Mouse (Mus musculus) lung, postnatal 0 days (tissue): ENCODE measurements around the gene Clstn2. TPM values are rescaled to one million over a fixed set of nuclear protein-coding genes. Genes with fewer than 3 reads are reported as not detected.

Experiments
- ATAC-seq: fragments of 200-750 bp; cut with Nextera tagmentation; 2 replicates; pipeline ENCODE4 v1.8.0; 2017; ENCODE audit warnings: moderate library complexity
- DNase-seq: peaks from one replicate; pipeline ENCODE4 v3.0.0-alpha.2; 2016; ENCODE audit warnings: low spot score
- H3K27ac ChIP-seq: fragments of 300-500 bp; sonication (generic); 2 replicates; pipeline ENCODE4 v1.5.1; 2014; ENCODE audit warnings: antibody characterized with exemption, mild to moderate bottlenecking, low read length, mixed read lengths
- H3K27me3 ChIP-seq: fragments of 300-500 bp; sonication (generic); replicated peaks from 2 replicates; pipeline ENCODE4 v1.6.1; 2014; ENCODE audit warnings: low read length, mixed read lengths; ENCODE audit not compliant: insufficient read depth
- H3K36me3 ChIP-seq: fragments of 300-500 bp; sonication (generic); 2 replicates; pipeline ENCODE4 v1.6.1; 2014; ENCODE audit warnings: low read length, mixed read lengths; ENCODE audit not compliant: insufficient read depth
- H3K4me1 ChIP-seq: fragments of 300-500 bp; sonication (generic); 2 replicates; pipeline ENCODE4 v1.6.1; 2014; ENCODE audit warnings: antibody characterized with exemption, low read depth, low read length, mixed read lengths; ENCODE audit not compliant: insufficient read depth
- H3K4me2 ChIP-seq: fragments of 300-500 bp; sonication (generic); replicated peaks from 2 replicates; pipeline ENCODE4 v1.6.1; 2014; ENCODE audit warnings: low read depth, mild to moderate bottlenecking, low read length, moderate library complexity, mixed read lengths
- H3K4me3 ChIP-seq: fragments of 300-500 bp; sonication (generic); 2 replicates; pipeline ENCODE4 v1.5.1; 2014; ENCODE audit warnings: low read depth, low read length
- H3K9ac ChIP-seq: fragments of 300-500 bp; sonication (generic); replicated peaks from 2 replicates; pipeline ENCODE4 v1.6.1; 2014; ENCODE audit warnings: low read depth, mild to moderate bottlenecking
- H3K9me3 ChIP-seq: fragments of 300-500 bp; sonication (generic); 2 replicates; pipeline ENCODE4 v1.6.1; 2016; ENCODE audit warnings: low read length, mixed read lengths
- CTCF ChIP-seq: IDR thresholded peaks from 2 replicates; pipeline ENCODE4 v1.5.1; 2016; ENCODE audit warnings: antibody characterized with exemption, mild to moderate bottlenecking
- EP300 ChIP-seq: IDR thresholded peaks from 2 replicates; pipeline ENCODE4 v1.6.1; 2016; ENCODE audit warnings: antibody characterized with exemption, mild to moderate bottlenecking, control low read depth
- WGBS: fragments of 180-500 bp; shearing (Covaris S2); extraction: QIAGEN DNeasy Blood & Tissue Kit; methylation state at CpG from one replicate; pipeline ENCODE4 v1.1.7; 2014; 5-methylcytosine and 5-hydroxymethylcytosine counted together
- polyA plus RNA-seq: library from polyadenylated mRNA; unstranded; fragments of >200 nt; fragmentation: Nextera tagmentation; extraction: Ambion mirVana; gene quantifications from 2 replicates; pipeline ENCODE4 v1.2.1, GENCODE M21; 2015

Clstn2 gene
- polyA plus RNA-seq, 1 experiment from 2014 or later: 2.8 TPM

DNA sequence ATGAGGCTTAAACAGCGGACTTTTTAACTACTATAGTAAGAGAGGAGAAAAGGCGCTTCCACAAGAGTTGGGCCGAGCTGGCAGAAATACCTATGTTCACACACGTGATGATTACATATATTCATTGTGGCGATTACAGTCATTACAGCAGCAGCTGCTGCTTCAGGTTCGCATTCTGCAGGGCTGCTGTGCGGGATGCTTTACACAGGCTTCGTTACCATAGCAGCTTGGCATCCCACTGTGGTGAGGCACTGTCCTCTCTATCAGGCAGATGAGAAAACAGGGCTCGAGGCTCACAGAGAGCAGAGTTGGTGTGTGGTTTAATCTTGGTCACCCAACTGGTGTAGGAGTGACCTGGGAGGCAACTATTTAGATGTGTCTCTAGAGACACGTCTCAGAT lies 205.3 kb downstream of the Clstn2 start:
- H3K27me3 ChIP-seq: no peaks in the 10 kb centered on the region
- H3K36me3 ChIP-seq: no peaks in the 10 kb centered on the region
- no peaks in the 10 kb centered on the region for H3K4me1 ChIP-seq
- no peak for ATAC-seq
- no peak for DNase-seq
- H3K27ac ChIP-seq: no peak overlapping the region
- 73% methylated on average over 10 of the region's 10 CpGs for WGBS
- no peaks in the 10 kb centered on the region for H3K9me3 ChIP-seq
- H3K4me3 ChIP-seq: no peak overlapping the region
- H3K4me2 ChIP-seq: no peak overlapping the region
- TF ChIP-seq EP300: no peak
- no peak for TF ChIP-seq CTCF
- H3K9ac ChIP-seq: no peak overlapping the region

GRCm38 (mm10) chr9:97826077-97826947 lies 206.7 kb downstream of the Clstn2 start:
- Histone ChIP-seq H3K36me3 (no peaks in the 10 kb centered on the region), H3K4me2 (no peak overlapping the region), H3K4me3 (no peak overlapping the region), H3K27me3 (no peaks in the 10 kb centered on the region), H3K4me1 (no peaks in the 10 kb centered on the region), H3K27ac (no peak overlapping the region), H3K9ac (no peak overlapping the region), H3K9me3 (no peaks in the 10 kb centered on the region)
- ATAC-seq: no peak
- 70% methylated on average over 16 of the region's 16 CpGs for WGBS
- TF ChIP-seq EP300: no peak
- TF ChIP-seq CTCF: no peak
- no peak for DNase-seq

DNA sequence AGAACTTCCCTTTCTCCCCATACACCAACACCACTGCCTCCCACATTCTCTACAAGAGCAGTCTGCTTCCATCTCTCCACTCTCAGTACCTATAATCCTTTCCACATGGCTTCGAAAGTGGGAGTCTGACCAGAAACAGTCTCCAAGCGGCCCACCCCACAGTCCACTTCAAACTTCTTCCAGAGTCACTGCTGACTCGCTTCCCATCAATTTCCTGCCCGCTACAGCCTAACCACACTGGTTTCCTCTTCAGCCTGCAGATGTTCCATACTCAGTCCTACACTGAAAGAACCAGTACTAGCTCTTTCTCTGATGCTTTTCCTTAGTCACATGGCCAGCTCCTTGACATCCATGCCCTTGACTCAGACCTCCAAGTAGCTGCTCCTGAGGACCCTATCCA lies 215.9 kb downstream of the Clstn2 start:
- DNase-seq (no peak), ATAC-seq (no peak)
- H3K27ac ChIP-seq: no peak overlapping the region
- H3K27me3 ChIP-seq: no peaks in the 10 kb centered on the region
- H3K9ac ChIP-seq: no peak overlapping the region
- no peak overlapping the region for H3K4me2 ChIP-seq
- H3K4me3 ChIP-seq: no peak overlapping the region
- no peak for TF ChIP-seq CTCF
- no peaks in the 10 kb centered on the region for H3K4me1 ChIP-seq
- no peaks in the 10 kb centered on the region for H3K36me3 ChIP-seq
- no peaks in the 10 kb centered on the region for H3K9me3 ChIP-seq
- 69% methylated on average over 4 of the region's 4 CpGs for WGBS

DNA sequence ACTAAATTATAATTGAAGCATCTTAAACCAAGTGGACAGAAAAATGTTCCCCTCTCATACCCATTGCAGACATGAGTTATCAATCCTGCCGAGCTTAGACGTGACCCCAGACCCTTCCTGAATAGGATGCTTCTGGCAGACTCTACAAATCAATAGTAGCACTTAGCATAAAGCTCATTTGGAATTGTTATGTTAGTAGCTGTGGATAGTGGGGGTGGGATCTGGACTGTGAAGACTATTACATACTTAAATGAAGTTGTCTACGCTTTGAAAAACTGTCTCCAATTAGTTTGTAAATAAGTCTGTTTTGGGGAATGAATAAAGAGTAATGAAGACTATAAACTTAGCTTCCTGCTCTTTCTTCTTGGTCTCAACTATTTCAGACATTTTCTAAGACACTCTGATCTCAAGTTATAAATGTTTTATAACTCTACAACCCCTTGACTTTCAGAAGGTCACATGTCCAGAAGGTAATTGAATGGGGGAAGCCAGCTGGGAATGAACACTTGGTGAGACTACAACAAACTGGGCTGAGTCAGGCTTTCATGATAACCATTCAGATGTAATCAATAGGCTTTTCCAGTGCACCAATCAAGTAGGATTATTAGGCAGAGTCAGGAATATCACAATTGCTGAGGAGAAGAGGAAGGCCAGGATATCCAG lies 216.7 kb downstream of the Clstn2 start:
- no peak overlapping the region for H3K4me3 ChIP-seq
- no peak overlapping the region for H3K4me2 ChIP-seq
- WGBS: 74% methylated on average over 3 of the region's 3 CpGs
- no peak for TF ChIP-seq CTCF
- no peak for TF ChIP-seq EP300
- H3K27me3 ChIP-seq: no peaks in the 10 kb centered on the region
- H3K9ac ChIP-seq: no peak overlapping the region
- no peaks in the 10 kb centered on the region for H3K9me3 ChIP-seq
- no peak overlapping the region for H3K27ac ChIP-seq
- ATAC-seq (no peak), DNase-seq (no peak)
- H3K4me1 ChIP-seq: no peaks in the 10 kb centered on the region
- H3K36me3 ChIP-seq: no peaks in the 10 kb centered on the region

GRCm38 (mm10) chr9:97813157-97813556 lies 219.8 kb downstream of the Clstn2 start:
- H3K36me3 ChIP-seq: no peaks in the 10 kb centered on the region
- H3K9me3 ChIP-seq: no peaks in the 10 kb centered on the region
- H3K27me3 ChIP-seq: no peaks in the 10 kb centered on the region
- no peak overlapping the region for H3K4me3 ChIP-seq
- no peak overlapping the region for H3K9ac ChIP-seq
- no peaks in the 10 kb centered on the region for H3K4me1 ChIP-seq
- TF ChIP-seq CTCF: no peak
- TF ChIP-seq EP300: no peak
- DNase-seq (peak; percentile 19), ATAC-seq (no peak)
- H3K4me2 ChIP-seq: no peak overlapping the region
- no peak overlapping the region for H3K27ac ChIP-seq
- 33% methylated on average over 3 of the region's 3 CpGs for WGBS

DNA sequence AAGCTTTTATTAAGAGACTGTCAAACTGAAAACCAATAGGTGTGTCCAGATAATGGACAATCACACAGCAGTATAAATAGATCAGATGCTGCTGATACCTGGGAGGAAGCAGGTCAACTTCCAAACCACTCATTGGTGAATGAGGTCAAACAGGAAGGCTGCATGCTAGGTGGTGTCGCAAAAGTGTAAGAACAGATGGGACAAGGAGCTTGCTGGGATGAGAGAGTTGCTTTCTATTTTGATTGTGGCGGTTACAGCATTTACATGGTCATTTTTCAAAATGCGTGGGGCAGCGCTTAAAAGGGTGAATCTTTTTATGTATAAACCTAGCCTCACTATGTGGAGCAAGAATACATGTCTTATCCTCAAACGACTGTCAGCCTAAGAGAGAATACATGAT lies 225.9 kb downstream of the Clstn2 start:
- Histone ChIP-seq H3K9ac (no peak overlapping the region), H3K36me3 (no peaks in the 10 kb centered on the region), H3K4me2 (no peak overlapping the region), H3K4me1 (no peaks in the 10 kb centered on the region), H3K27me3 (no peaks in the 10 kb centered on the region), H3K9me3 (no peaks in the 10 kb centered on the region), H3K27ac (no peak overlapping the region), H3K4me3 (no peak overlapping the region)
- ATAC-seq (no peak), DNase-seq (no peak)
- 75% methylated on average over 5 of the region's 5 CpGs for WGBS
- TF ChIP-seq CTCF (no peak), EP300 (no peak)
